Mouse (Mus musculus) WW6 (cell line): Measurements from ENCODE around the gene Emc10.
A peak's percentile ranks its signal among the peaks of the same experiment; 100 is the strongest.

Experiments
- DNase-seq: peaks from one replicate; pipeline ENCODE4 v3.0.0-alpha.2; 2013; ENCODE audit warnings: low read depth, low spot score

Emc10 gene

DNA sequence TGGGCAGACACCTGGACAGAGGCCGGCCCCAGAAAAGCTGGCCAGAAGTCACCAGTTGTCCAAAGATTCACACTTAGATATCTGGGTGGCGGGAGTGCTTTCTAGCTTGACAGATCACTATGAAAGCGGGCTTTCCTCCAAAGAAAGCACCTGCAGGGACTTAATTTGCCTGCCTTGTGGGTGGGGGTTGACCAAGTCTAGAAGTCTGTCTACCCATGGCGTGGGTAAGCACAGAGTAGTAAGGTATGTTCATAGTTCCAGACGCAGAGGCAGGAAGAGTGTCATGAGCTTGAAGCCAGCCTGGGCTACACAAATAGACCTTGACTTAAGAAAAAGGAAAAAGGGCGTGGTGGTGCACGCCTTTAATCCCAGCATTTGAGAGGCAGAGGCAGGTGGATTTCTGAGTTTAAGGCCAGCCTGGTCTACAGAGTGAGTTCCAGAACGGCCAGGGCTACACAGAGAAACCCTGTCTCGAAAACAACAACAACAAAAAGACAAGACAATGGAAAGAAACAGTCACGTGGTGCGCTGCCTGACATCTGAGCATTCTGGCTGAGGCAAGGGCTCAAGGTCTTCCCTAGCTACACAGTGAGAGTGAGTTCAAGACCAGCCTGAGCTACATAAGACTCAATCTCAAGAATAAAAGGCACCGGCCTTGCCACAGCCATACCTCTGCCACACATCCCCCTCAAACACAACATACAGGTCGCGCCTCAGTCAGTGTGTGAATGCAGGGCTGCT, 30.3 kb upstream of the Emc10 start:
- no peak for DNase-seq

DNA sequence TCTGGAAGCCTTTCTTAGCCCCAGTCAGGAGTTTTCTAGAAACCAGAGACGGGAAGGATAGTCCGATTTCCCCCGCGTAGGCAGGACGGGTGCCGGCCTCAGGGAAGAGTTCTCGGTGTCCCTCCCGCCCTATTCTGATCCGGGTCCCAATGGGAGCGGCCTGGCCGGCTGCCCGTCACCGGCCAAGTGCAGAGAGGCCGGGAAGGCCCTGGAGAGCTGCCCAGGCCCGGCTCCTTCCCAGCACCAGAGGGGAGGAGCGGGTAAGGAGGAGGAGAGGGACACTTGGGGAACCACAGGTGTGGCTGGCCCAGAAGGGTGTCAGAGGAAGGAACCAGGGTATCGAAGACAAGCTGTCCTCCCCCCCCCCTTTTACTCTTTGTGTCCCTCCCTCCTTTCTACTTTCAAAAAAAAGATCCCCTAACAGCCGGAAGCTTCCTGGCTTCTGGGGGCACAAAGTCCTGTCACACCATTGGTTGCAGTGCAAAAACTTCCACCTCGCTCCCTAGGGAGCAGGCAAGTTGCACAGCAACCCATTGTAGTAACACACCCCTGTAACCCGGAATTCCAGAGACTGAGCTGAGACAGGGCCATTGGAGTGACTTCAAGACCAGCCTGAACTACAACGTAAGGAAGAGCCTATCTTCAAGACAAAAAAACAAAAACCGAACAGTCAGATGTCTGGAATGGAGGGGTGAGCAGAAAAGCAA, 28.9 kb upstream of the Emc10 start:
- no peak for DNase-seq

DNA sequence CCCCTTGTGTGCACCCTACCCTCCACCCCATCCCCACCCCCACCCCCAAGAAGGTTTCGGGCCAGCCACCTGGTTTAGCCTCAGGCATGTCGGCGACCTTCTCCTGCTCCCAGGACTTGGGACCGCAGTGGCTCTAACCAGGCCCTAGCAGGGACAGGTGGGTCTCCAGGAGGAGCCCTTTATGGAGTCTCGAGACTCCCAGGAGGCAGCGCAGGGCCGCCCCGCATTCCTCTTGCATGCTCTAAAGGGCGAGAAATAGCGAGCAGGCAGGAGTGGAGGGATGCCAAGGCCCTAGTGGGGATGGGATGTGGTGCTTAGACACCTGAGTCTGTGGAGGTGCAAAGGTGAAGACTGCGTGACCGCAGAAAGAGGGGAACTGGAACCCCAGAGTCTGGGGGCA, 28.2 kb upstream of the Emc10 start, which contains the start of gene Mybpc2:
Gene Mybpc2 (minus strand): TSS at position 155 of the 400 bp plus-strand sequence.
- DNase-seq, result no peak

DNA sequence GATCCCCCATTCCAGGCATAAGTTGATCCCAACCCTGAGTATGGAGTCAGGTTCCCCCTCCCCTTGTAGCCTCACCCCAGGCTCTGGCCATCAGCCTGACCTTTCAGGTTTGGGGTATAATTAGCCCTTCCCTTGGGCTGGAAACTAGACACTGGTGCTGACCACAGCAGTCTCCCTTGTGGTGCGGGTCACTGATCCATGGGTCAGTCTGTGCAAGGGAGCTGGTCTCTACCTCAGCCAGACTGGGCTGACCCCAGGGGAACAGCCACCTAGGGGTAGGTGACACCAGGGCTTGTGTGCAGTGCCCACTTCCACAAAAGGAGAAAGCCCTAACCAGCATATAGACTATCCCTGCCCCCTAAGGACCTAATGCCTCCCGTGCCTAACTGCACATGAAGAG, 26.7 kb upstream of the Emc10 start:
- DNase-seq, result no peak

DNA sequence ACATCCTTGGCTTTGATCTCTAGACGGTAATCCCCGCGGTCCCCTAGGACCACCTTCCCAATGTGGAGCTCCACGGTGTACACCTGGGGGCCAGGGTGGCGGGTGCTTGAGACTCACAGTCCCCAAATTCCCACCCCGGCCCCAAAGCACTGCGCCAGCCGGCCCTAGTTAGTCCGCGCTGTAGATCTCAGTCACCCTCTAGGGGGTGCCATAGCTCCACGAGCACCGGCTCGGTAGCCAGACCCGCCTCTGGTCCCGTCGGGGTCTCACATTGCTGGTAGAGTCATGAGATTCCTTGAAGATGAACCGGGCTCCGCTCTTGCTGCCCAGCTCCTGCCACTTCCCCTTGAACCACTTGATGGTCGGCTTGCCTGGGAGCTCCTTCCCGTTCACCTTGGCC, 25.4 kb upstream of the Emc10 start:
- DNase-seq, result peak; percentile 57

DNA sequence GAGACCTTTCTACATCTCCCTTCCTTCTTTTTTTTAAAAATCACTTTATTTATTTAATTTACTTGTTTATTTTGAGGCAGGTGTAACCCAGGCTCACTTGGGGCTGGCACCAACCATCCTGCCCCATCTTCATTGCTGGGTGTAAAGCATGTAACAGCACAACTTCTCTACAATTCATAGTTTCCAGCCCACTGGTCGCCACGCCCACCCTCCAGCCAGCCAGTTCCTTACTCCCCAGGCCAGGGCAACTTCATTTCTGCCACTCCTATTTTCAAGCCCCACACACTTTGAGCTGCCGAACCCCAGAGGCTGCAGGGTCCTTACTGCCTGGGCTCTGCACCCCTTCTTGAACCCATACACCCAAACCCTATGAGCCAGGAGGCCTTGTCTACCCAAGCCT, 24.7 kb upstream of the Emc10 start:
- no peak for DNase-seq

DNA sequence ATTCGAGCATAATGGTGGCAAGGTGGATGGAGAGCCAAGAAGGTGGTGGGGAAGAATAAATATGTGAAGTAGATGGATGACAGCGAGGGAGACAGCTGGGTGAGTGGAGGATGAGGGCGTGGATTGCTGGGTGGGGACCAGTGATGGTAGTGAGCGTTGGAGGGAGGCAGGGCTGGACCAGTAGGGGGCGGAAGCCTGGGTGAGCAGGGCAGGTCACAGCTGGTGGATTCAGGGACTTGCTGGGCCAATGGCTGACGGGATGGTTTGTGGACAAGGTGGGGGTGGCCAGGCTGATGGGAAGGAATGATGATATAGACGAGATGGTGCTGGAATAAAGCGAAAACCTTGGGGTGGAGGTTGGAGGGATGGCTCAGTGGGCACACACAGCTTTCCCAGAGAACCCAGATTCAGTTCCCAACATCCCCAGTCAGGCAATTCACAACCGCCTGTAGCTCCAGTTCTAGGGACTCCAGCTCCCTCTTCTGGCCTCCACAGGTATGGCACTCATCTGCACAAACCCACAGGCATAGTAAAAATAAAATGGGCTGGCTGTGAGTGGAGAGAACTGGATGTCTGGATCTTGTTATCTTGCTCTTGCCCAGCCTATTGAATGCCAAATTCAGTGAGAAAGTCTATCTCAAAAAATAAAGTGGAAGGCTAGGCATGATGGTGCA, 23.0 kb upstream of the Emc10 start:
- peak; percentile 52 for DNase-seq

DNA sequence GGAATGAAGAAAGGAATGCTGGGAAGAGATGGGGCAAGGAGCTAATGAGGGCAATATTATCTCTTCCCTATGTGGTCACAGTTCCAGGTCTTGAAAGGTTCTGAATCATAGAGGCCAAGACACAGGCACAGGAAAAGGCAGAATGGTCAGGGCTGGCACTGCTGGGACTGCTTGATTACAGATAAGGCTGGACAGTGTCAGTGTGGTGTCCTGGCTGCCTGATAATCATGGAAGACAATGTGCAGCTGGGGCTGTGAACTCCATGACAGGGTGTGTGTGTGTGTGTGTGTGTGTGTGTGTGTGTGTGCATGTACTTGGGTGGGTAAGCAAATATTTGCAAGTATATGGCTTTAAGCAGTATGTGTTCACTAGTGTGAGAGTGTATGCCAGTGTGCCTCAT, 11.2 kb upstream of the Emc10 start:
- no peak for DNase-seq

DNA sequence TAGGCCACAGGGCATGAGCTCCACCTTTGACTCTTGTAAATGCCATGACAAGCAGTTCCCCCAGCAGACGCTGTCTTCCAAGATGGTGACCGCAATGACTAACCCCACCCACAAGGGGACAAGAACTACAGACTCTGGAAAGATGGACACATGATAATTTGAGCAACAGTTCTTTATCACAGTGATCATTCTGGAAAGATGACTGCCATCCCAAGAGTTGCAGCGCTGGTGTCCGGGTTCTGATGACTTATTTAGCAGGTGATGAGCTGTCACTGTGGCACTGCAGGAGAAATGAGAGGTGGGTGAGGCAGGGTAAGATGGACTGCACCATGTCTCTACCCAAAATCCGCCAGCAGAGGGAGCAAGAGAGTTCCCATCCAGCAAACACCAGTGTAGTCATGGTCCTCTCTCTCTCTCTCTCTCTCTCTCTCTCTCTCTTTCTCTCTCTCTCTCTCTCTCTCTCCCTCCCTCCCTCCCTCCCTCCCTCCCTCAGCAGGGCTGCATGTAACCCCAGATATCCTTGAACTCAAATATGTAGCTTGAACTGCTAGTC, 5.3 kb upstream of the Emc10 start:
- DNase-seq, result peak; percentile 46

DNA sequence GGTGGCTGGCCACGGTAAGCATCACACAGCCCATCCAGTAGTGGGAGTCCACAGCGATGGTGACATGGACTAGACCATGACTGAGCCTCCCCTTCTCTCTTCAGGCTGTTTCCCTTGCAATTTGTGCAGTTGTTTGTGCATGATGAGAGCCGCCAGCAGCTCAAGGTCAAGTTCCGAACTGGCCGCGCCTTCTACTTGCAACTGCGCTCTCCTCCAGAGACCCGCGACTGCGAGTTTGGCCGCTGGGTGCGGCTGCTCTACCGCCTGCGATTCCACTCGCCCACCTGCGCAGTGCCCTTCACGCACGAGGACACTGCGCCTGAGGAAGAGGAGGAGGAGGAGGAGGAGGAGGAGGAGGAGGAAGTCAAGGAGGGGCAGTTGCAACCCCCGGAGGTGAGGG, 3.7 kb upstream of the Emc10 start:
- DNase-seq, result no peak

DNA sequence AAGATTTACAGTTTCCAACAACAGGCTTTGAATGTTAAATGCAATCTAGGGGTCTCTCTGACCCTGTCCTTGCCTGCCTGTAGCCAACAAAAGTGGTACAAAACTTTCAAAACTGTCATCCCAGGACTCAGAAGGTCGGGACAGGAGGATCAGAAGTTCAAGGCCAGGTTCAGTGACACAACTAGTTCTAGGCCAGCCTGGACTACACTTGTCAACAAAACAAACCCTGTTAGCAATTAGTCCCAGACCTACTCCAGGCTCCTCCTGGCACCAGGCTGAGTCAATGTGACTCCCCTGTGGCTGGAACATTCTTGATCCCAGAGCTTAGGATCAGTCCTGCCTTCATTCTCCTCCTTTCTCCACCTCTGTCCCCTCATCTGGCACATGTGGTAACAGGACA, 2.6 kb upstream of the Emc10 start:
- no peak for DNase-seq

DNA sequence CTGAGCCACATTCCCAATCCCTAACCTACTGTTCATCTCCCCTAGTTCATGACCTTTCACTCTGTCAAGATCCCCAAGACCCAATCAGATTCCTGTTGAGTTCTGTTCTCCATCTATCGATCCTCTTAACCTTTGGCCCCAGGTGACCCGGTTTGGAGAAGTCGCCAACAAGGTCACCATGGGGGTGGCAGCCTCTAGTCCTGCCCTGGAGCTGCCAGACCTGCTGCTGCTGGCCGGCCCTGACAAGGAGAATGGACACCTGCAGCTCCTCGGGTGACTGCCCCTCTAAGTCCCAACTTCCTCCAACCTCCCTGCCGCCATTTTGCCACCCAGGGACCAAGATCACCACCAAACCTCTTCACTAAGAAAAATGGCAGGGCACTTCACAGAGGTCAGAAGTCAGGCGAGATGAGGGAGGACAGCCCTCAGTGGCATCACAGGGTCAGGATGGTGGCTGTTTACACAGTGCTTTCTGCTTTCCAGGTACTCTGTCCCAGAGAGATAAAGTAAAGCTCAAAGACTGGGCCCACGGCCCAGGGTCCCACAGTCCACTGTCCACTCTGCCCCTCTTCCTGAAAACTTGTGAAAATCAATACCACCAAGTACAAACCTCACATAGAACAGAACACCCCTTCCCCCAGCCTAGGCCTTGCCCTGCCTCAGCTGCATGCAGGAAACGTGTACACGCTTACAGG, 1.2 kb upstream of the Emc10 start:
- no peak for DNase-seq

DNA sequence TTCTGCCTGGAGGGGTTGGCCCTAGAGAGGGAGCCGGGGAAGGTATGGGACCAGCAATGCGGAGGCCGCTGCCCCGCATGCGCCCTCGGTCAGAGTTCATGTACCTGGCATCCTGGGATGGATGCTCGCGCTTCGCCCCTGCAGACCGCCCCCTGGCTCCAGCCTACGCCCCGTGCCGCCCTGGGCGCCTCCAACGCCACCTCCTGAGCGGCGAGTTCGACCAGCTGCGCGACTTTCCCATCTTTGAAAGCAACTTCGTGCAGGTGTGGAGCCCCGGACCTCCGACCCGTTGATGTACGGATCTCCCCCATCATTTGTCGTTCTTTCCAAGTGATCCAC, 411 bp upstream of the Emc10 start:
- DNase-seq, result no peak

DNA sequence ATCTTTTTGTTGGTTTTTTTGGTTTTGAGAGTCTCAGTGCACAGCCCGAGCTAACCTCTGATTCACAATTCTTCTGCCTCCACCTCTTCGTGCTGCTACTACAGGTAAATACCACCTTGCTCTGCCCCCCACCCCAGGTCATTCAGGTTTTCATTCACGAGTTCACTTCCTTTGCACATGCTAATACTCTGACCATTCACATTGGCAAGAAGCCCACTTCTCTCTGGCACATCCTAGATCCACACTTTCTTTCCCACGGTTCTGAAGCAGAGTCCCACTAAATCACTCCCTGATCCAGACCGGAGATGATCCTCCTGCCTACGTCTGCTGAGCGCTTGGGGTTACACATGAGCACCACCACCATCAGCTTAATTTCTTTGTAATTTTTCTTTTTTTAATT, 1.2 kb downstream of the Emc10 start:
- no peak for DNase-seq

DNA sequence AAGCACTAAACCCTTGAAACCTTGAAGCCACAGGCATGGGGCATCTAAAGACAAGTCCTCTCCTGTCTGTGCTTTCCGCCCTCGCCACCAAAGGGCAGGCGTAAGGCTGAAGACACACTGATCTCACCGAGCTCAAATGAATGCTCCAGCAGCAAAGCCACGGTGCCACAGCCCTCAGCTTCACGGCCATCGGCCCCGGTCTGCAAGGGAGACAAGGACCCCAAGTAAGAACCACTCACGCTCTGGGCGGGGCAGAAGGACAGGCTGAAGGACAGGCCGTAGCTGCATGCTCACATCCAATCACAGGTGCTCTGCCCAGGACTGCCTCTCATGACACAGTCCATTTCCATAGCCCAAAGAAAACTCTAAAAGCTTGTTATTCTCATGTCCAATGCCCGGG, 1.6 kb downstream of the Emc10 start:
- DNase-seq, result no peak

DNA sequence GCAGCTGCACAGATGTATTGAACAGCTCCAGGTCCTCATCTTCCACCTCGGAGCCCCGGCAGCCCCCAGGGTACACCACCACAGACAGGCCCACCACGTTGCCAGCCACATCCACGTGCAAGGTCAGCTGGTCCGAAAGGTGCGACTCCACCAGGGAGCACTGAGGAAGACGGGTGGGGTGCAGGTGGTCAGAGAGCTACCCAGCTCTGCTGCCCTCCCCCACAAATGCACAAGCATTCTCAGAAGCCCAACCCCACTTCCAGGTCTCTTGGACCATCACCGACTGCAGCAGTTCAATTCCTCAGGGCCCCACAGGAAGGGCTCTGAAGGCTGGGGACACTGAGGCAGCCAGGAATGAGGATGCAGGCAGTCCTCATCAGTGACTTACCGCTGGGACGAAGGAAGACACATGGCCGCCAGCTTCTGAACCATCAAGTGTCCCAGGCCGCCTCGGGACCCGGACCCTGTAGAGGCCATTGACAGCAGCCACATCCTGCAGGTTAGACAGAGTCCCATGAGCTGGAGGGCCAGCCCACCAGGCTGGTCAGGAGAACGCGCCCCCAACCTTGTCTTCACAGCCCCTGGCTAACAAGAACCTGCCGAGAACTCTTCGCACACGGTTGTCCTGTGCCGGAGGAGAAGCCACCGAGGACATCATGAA, 4.0 kb downstream of the Emc10 start:
- no peak for DNase-seq

DNA sequence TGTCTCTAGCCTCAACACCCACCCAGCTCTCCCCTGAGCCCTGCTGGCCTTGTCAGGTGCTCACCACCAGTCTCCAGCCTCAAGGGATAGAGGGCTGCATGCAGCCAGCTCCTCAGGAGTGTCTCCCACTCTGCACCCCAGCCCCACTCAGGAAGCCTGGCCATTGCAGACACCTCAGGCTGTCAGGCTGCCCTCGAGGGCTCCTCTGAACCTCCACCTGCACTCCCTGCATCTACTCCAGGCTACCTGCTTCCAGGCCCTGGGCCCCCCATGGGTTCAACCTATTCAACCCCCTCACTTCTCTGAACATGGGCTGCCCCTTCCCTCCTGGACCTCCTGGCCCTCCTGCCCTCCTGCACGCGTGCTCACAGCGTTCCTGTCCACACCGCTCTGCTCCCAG, 4.9 kb downstream of the Emc10 start:
- DNase-seq, result no peak

DNA sequence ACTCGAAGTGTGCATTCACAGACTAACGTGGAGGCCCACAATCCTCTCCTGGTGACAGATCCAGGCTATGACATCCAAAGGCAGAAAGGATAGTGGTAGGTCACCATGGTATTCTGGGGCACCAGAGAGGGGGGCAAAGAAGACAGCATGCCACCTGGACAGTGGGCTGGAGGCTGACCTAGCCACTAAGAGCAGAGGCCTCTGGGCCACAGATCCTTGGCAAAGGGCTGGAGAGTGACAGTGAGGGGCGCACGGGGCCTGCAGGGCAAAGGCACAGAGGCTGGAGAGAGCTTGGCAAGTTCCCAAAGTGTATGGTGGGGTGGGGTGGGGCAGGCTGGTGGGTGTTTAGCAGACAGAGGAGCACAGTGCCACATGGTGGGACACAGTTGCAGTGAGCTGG, 6.0 kb downstream of the Emc10 start:
- no peak for DNase-seq

DNA sequence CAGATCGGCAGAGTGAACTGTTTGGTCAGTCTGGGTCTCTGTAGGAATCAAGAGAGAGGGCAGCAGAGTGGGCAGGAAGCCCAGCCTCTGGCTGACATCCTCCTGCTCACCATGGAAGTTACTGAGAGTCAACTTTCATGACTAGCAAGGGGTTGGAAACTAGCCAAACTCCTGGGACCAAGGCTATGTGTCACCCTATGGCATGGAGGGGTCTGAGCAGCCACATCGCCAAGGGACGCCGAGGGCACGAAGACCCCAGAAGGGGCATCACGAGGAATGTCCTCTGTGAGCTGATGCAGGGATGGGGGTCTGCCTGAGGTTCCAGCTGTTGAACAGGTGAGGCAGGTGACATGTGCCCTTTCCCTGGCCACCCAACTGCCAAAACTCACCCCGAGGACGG, 7.8 kb downstream of the Emc10 start:
- no peak for DNase-seq

DNA sequence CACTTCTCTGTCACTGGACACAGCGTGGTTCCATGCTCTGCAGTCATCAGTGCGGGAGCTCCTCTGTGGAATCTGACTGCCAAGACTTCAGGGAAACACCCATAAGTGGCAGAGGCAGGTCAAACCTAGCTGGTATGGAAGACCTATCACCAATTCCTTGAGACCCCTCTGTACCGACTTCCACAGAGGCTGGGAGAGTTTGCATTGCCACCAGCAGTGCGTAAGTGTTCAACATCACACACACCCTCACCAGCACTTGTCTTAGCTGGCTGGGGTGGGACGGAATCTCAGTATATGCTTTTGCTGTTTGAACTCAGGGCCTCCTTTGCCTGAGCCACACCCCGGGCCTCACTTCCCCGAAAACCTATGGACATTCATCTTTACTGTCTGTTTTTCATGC, 8.4 kb downstream of the Emc10 start:
- no peak for DNase-seq

DNA sequence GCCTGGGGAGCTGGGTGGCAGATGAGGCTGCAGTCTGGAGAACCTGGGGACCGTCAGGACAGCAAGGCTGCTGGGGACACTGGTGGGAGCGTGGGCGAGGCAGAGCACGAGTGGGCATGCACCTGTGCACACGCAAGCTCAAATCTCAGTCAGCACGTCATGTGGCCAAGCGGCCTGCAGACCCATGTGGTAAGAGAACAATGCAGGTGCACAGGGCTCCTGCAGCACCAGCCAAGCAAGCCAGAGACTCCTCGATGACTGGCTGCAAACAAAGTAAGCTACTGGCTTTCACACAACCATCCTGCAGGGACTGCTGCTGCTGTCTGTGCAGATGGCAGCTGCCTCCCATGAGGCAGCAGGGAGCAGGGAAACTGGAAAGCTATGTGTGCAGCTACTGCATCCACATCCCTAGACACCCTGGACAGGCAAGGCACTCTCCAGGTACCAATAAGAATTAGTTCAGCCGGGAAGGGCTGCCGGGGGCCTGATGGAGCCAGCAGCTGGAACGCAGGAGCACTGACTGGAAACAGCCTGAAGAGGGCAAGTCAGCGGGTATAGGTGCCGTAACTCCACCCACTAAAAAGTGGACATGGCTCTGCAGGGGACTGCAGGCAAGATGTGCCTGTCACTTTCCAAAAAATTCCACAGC, 9.3 kb downstream of the Emc10 start:
- no peak for DNase-seq
